Mouse (Mus musculus) E14TG2a.4 (cell line): ENCODE measurements around the gene Irak1bp1.

Experiments
- H3K27me3 ChIP-seq: 2 replicates; pipeline ENCODE4 v1.6.1; 2014; ENCODE audit warnings: low read length, control low read depth; ENCODE audit not compliant: insufficient read depth
- H3K36me3 ChIP-seq: 2 replicates; pipeline ENCODE4 v1.6.1; 2014; ENCODE audit warnings: low read length, control low read depth; ENCODE audit not compliant: insufficient read depth
- H3K4me1 ChIP-seq: replicated peaks from 2 replicates; pipeline ENCODE4 v1.6.1; 2014; ENCODE audit warnings: low read depth, low read length, control low read depth
- H3K4me3 ChIP-seq: replicated peaks from 2 replicates; pipeline ENCODE4 v1.5.1; 2014; ENCODE audit warnings: mild to moderate bottlenecking, low read length
- H3K9me3 ChIP-seq: 2 replicates; pipeline ENCODE4 v1.6.1; 2014; ENCODE audit warnings: low read length, control low read depth
- CTCF ChIP-seq: conservative IDR thresholded peaks from 2 replicates; pipeline ENCODE4 v1.5.1; 2014; ENCODE audit warnings: low read length
- NANOG ChIP-seq: IDR thresholded peaks from 2 replicates; pipeline ENCODE4 v1.6.1; 2014; ENCODE audit warnings: borderline replicate concordance, low read length, mixed read lengths
- POU5F1 ChIP-seq: IDR thresholded peaks from 2 replicates; pipeline ENCODE4 v1.6.1; 2014; ENCODE audit warnings: low read length, borderline replicate concordance

Irak1bp1 gene

GRCm38 (mm10) chr9:82861316-82861715, 32.0 kb downstream of the Irak1bp1 start:
- Histone ChIP-seq H3K9me3 (no peaks in the 10 kb centered on the region), H3K27me3 (no peaks in the 10 kb centered on the region), H3K36me3 (peaks cover 2% of the 10 kb centered on the region; the same call in 1 of the 2 replicates), H3K4me3 (no peak overlapping the region), H3K4me1 (no peaks in the 10 kb centered on the region)
- TF ChIP-seq NANOG: no peak
- no peak for TF ChIP-seq CTCF
- TF ChIP-seq POU5F1: no peak

- TF ChIP-seq NANOG: no peak
- no peak for TF ChIP-seq POU5F1
- no peak for TF ChIP-seq CTCF
- Histone ChIP-seq H3K4me1 (no peaks in the 10 kb centered on the region), H3K36me3 (peaks cover 2% of the 10 kb centered on the region; the same call in 1 of the 2 replicates), H3K27me3 (no peaks in the 10 kb centered on the region), H3K9me3 (no peaks in the 10 kb centered on the region), H3K4me3 (no peak overlapping the region)
Observed at GRCm38 (mm10) chr9:82861775-82862430, 32.6 kb downstream of the Irak1bp1 start.

- TF ChIP-seq POU5F1: no peak
- no peak for TF ChIP-seq CTCF
- no peak for TF ChIP-seq NANOG
- Histone ChIP-seq H3K4me1 (no peaks in the 10 kb centered on the region), H3K4me3 (no peak overlapping the region), H3K9me3 (no peaks in the 10 kb centered on the region), H3K36me3 (peaks cover 26% of the 10 kb centered on the region), H3K27me3 (no peaks in the 10 kb centered on the region)
Observed at GRCm38 (mm10) chr9:82866121-82866520, 36.8 kb downstream of the Irak1bp1 start.

GRCm38 (mm10) chr9:82867698-82868097, 38.4 kb downstream of the Irak1bp1 start:
- H3K9me3 ChIP-seq: no peaks in the 10 kb centered on the region
- no peak overlapping the region for H3K4me3 ChIP-seq
- H3K4me1 ChIP-seq: no peaks in the 10 kb centered on the region
- no peaks in the 10 kb centered on the region for H3K27me3 ChIP-seq
- H3K36me3 ChIP-seq: peaks cover 37% of the 10 kb centered on the region
- TF ChIP-seq CTCF: no peak
- TF ChIP-seq NANOG: no peak
- TF ChIP-seq POU5F1: no peak

GRCm38 (mm10) chr9:82877078-82877477, 47.7 kb downstream of the Irak1bp1 start:
- Histone ChIP-seq H3K27me3 (no peaks in the 10 kb centered on the region), H3K4me1 (no peaks in the 10 kb centered on the region), H3K36me3 (peaks cover 74% of the 10 kb centered on the region), H3K9me3 (no peaks in the 10 kb centered on the region), H3K4me3 (no peak overlapping the region)
- no peak for TF ChIP-seq POU5F1
- TF ChIP-seq NANOG: no peak
- TF ChIP-seq CTCF: no peak

GRCm38 (mm10) chr9:82884177-82884576, 54.8 kb downstream of the Irak1bp1 start:
- H3K27me3 ChIP-seq: no peaks in the 10 kb centered on the region
- H3K36me3 ChIP-seq: peaks cover 69% of the 10 kb centered on the region
- H3K4me1 ChIP-seq: no peaks in the 10 kb centered on the region
- TF ChIP-seq NANOG (no peak), CTCF (peak; percentile 27)
- H3K9me3 ChIP-seq: no peaks in the 10 kb centered on the region
- no peak overlapping the region for H3K4me3 ChIP-seq

- Histone ChIP-seq H3K4me3 (no peak overlapping the region), H3K9me3 (no peaks in the 10 kb centered on the region), H3K27me3 (no peaks in the 10 kb centered on the region), H3K36me3 (peaks cover 63% of the 10 kb centered on the region), H3K4me1 (no peaks in the 10 kb centered on the region)
- TF ChIP-seq POU5F1 (no peak), NANOG (no peak), CTCF (no peak)
Observed at GRCm38 (mm10) chr9:82888645-82889044, 59.3 kb downstream of the Irak1bp1 start.
